Mouse (Mus musculus) megakaryocyte-erythroid progenitor cell, adult 5-6 weeks (primary cell): ENCODE measurements around the gene Oaz3. TPM values are rescaled to one million over a fixed set of nuclear protein-coding genes. Genes with fewer than 3 reads are reported as not detected.

ENCODE experiments used
- ATAC-seq: replicated peaks from 2 replicates; pipeline ENCODE4 v1.8.0; 2016; ENCODE audit warnings: mild to moderate bottlenecking, inconsistent platforms; ENCODE audit not compliant: severe bottlenecking, poor library complexity, low FRiP score, low TSS enrichment
- total RNA-seq, 2 experiments: library from RNA; stranded (forward) in 1 of 2; stranded (reverse) in 1 of 2; fragments of 200-1000, 215-1000 nt in 1 of 2; fragments of >200 nt in 1 of 2; fragmentation: Nextera tagmentation in 1 of 2; gene quantifications; 2 replicates each; pipeline ENCODE4 v1.2.3; 2014 to 2017

The Oaz3 gene
- total RNA-seq (2014; fragmentation: Nextera tagmentation) (not detected in 2 replicates), total RNA-seq (2017) (not detected in 2 replicates)

- ATAC-seq, result peak; percentile 31
These were observed at the start of gene Oaz3 for GRCm38 (mm10) chr3:94443597-94443964. Gene Oaz3 (minus strand): TSS chr3:94443915.

- no peak for ATAC-seq
These were observed 43.9 kb upstream of the Oaz3 start for GRCm38 (mm10) chr3:94487581-94487980.

GRCm38 (mm10) chr3:94485922-94486321 is 42.2 kb upstream of the Oaz3 start:
- ATAC-seq, result no peak

- no peak for ATAC-seq
These were observed 40.2 kb upstream of the Oaz3 start for GRCm38 (mm10) chr3:94483790-94484439.

- no peak for ATAC-seq
These were observed 39.2 kb upstream of the Oaz3 start for GRCm38 (mm10) chr3:94482764-94483385.

- no peak for ATAC-seq
These were observed 37.7 kb upstream of the Oaz3 start for GRCm38 (mm10) chr3:94481429-94481828.

GRCm38 (mm10) chr3:94480291-94480884 is 36.7 kb upstream of the Oaz3 start, which contains the start of gene Riiad1:
Gene Riiad1 (minus strand): TSS chr3:94480341.
- no peak for ATAC-seq

- no peak for ATAC-seq
These were observed 35.8 kb upstream of the Oaz3 start for GRCm38 (mm10) chr3:94479564-94479963.

- ATAC-seq, result no peak
These were observed 35.0 kb upstream of the Oaz3 start for GRCm38 (mm10) chr3:94478591-94479169.

GRCm38 (mm10) chr3:94477981-94478422 is 34.3 kb upstream of the Oaz3 start, which contains the start of gene Celf3:
Gene Celf3 (plus strand): TSS chr3:94478295.
- ATAC-seq, result peak; percentile 80

GRCm38 (mm10) chr3:94477444-94477843 is 33.7 kb upstream of the Oaz3 start:
- ATAC-seq, result no peak

GRCm38 (mm10) chr3:94476301-94477035 is 32.8 kb upstream of the Oaz3 start:
- no peak for ATAC-seq

GRCm38 (mm10) chr3:94473567-94474232 is 30.0 kb upstream of the Oaz3 start:
- no peak for ATAC-seq

GRCm38 (mm10) chr3:94473115-94473505 is 29.4 kb upstream of the Oaz3 start:
- no peak for ATAC-seq

- no peak for ATAC-seq
These were observed 28.9 kb upstream of the Oaz3 start for GRCm38 (mm10) chr3:94472447-94473114.

GRCm38 (mm10) chr3:94468931-94469330 is 25.2 kb upstream of the Oaz3 start:
- ATAC-seq, result no peak

GRCm38 (mm10) chr3:94465632-94466430 is 22.1 kb upstream of the Oaz3 start:
- ATAC-seq, result no peak
